Mouse (Mus musculus): Measurements from ENCODE around the gene Ten1. TPM values are rescaled to one million over a fixed set of nuclear protein-coding genes. Genes with fewer than 3 reads are reported as not detected.

Gene Ten1
- 10 to 100 TPM; 44.9 to 53.1 TPM for total RNA-seq (2023)

DNA sequence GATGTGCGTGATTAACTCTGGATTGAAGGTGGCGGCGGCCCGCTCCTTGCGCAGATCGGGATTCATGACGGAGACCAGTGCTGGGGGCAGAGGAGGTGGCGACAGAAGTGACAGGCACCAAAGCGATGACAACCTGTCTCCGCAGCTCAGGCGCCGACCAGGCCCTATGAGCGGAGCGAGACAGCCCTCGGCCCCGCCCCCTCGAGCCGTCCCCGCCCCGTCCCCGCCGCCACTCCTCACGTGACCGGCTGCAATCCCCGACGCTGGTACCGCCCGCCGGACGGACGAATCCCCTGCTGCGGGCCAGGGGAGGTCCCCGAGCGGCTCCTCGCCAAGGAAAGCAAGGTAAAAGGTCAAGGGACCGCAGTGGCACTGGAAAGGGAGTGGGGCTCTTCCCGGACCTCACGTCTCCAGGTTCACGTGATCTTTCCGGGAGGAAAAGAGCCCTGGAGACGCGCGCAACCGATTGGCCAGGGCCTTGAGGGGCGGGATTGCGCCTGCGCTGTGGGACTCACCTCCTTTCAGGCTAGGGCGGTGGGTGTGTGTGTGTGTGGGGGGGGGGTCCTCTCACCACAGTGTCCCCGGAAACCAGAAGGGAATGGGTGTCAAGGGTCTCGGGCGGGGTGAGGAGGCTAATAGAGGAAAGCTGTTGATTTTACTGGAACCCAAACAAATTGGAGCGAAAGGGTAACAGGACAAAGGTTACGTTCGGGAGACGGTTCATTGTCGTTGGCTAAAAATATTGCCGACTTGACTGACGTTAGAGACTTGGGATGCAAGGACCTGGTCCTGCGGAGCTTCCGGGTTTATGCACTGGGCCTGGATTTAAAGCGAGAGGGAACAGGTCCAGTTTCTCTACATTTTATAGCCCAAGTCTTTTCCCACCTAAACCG is at the start of gene Ten1, which contains the start of gene Acox1:
Gene Ten1 (plus strand): TSS at position 217 of the 893 bp plus-strand sequence.
Gene Acox1 (minus strand): TSS at position 407 of the 893 bp plus-strand sequence.

DNA sequence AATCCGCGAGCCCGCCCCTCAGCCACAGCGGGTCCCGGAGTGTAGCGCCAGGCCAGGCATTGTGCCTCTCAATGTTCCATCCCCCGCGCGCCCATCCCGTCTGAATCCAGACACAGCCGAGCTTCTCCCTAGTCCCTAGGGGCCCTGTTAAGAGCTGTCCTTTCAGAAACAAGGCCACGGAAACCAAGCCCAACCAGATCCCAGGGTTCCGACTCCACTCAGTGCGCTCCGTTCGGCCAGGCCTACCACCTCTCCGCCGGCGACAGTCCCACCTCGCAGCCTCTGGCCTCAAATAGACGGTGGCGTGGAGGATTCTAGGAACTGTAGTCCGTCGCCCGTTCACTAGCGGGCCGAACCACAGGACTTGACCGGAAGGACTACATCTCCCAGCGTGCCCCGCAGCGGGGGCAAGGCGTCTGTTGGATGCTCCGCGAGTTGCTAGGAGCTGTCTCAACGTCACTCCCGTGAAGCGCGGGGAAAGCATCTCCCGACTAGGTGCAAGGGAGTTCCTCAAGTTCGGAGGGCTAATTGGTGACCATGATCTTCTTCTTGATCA is 30.7 kb upstream of the Ten1 start, which contains the start of gene Fbf1:
Gene Fbf1 (minus strand): TSS at position 283 of the 556 bp plus-strand sequence.

DNA sequence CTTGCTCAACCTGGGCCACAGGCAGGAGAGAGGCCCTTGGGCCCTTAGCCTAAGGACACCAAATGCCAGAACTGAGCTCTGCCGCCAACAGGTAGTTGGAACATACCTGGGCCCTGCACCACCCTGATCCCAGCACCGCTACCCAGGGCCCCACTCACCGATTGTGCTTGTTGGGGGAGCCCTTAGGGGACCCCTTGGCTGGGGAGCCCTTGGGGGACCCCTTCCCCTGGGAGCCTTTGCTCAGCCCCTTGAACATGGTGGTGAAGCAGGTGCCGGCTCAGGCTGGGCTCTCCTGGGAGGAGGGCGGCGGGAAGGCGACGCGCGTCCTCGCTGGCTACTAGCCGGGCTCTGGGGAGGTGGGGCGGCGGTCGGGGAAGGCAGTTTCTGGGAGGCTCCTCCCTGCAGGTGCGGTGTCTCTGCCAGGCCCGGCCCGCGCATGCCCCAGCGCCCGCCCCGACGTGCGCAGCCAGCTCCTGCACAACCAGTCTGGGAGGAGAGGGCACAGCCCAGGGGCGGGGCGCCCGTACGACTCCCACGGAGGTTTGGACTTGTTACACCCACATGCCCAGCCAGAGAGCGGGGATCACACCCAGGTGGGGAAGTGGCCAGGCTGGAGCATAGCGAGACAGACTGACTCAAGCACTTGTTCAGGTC is 39.2 kb downstream of the Ten1 start, which contains the start of gene Evpl:
Gene Evpl (minus strand): TSS at position 336 of the 654 bp plus-strand sequence.

Other genes with a start within 250 kb of the Ten1 start
- gene Itgb4, start 224.1 kb upstream of the Ten1 start, total RNA-seq (2023): 1 to 10 TPM in 1 of 2 experiments, not detected in 1; 1.6 TPM
- 10 to 100 TPM in 1 of 2 experiments, 1 to 10 TPM in 1; 9.6 to 10.4 TPM for gene Galk1, start 186.1 kb upstream of the Ten1 start, total RNA-seq (2023)
- gene H3f3b, start 170.9 kb upstream of the Ten1 start, total RNA-seq (2023): 1,000 to 10,000 TPM; 3,280 to 3,497 TPM
- 10 to 100 TPM; 32.3 to 41.4 TPM for gene Unk, start 168.5 kb upstream of the Ten1 start, total RNA-seq (2023)
- gene Unc13d, start 120.9 kb upstream of the Ten1 start, total RNA-seq (2023): 10 to 100 TPM; 47.4 to 55.6 TPM
- 100 to 1,000 TPM; 155 to 164 TPM for gene Wbp2, start 111.9 kb upstream of the Ten1 start, total RNA-seq (2023)
- gene Trim47, start 71.6 kb upstream of the Ten1 start, total RNA-seq (2023): 10 to 100 TPM; 13.8 to 15.7 TPM
- 10 to 100 TPM; 28.0 to 31.9 TPM for gene Trim65, start 67.7 kb upstream of the Ten1 start, total RNA-seq (2023)
- 10 to 100 TPM; 27.5 to 28.3 TPM for gene Mrpl38, start 60.0 kb upstream of the Ten1 start, total RNA-seq (2023)
- gene Fbf1, start 30.7 kb upstream of the Ten1 start, total RNA-seq (2023): 10 to 100 TPM; 16.6 to 20.0 TPM
- 10 to 100 TPM; 42.6 to 47.8 TPM for gene Acox1, start 190 bp downstream of the Ten1 start, total RNA-seq (2023)
- gene Evpl, start 39.2 kb downstream of the Ten1 start, total RNA-seq (2023): not detected
- gene Srp68, start 75.4 kb downstream of the Ten1 start, total RNA-seq (2023): 10 to 100 TPM; 46.5 to 50.4 TPM
- gene Galr2, start 82.1 kb downstream of the Ten1 start, total RNA-seq (2023): not detected
- gene Exoc7, start 108.4 kb downstream of the Ten1 start, total RNA-seq (2023): 10 to 100 TPM; 31.6 to 50.9 TPM
- under 1 TPM in 1 of 2 experiments, not detected in 1; 0.18 TPM for gene Foxj1, start 136.5 kb downstream of the Ten1 start, total RNA-seq (2023)
- gene Rnf157, start 214.2 kb downstream of the Ten1 start, total RNA-seq (2023): 1 to 10 TPM; 3.2 to 3.4 TPM
- 100 to 1,000 TPM in 1 of 2 experiments, 10 to 100 TPM in 1; 87.8 to 110 TPM for gene Ubald2, start 235.2 kb downstream of the Ten1 start, total RNA-seq (2023)